Mouse (Mus musculus): ENCODE results near the gene Hnrnpu. TPM values are rescaled to one million over a fixed set of nuclear protein-coding genes. Genes with fewer than 3 reads are reported as not detected.
A peak's percentile ranks its signal among the peaks of the same experiment; 100 is the strongest.

Hnrnpu gene
- polyA plus RNA-seq, 1 experiment from 2014 or later, result 437 TPM

DNA sequence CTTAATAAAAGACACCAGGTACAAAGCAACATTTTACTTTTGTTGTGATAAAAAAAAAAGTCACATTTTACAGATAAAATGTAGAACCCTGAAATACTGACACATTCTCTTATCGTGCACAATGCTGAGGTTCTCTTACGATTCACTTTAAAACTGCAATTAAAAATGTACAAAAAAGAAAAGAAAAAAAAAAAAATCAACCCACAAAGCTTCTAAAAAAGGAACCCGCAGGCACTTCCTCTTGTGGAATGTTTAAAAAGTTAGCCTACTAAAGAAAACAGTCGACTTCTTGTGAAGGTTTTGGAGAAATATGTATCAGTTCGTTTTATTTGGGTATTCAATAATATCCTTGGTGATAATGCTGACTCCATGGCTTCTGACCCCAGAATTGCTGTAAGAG lies 8.6 kb downstream of the Hnrnpu start:
- Histone ChIP-seq H3K36me3 (ENCODE audit: inconsistent target) (peaks cover 62% of the 10 kb centered on the region), H3K79me2 (ENCODE audit: inconsistent target) (peaks cover 100% of the 10 kb centered on the region), H3K27ac (peak overlapping the region; percentile 25), H3K4me3 (ENCODE audit: inconsistent target) (no peak overlapping the region)
- WGBS (ENCODE audit: missing documents), result 0% methylated on average over 5 of the region's 5 CpGs

DNA sequence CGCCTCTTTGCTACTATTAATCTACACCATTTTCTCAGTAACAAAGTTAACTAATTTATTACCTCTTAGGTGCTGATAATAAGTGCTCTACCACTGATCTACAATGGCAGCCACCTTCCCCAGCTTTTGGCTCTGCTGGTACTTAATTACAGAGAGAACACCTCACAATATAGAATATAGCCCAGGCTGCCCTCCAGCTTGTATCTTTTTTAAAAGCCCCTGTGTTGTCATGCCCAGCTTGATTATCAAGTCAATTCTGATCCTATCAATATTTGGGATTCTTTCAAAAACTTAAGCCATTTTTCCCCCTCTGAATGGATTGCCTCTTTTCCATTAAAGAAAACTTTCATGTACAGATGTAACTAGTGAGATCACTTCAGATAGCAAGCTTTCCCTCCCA lies 10.6 kb downstream of the Hnrnpu start:
- WGBS (ENCODE audit: missing documents), result 89% methylated on average over 1 of the region's 1 CpGs
- peaks cover 100% of the 10 kb centered on the region for H3K79me2 ChIP-seq (ENCODE audit: inconsistent target)
- H3K4me3 ChIP-seq (ENCODE audit: inconsistent target), result no peak overlapping the region
- H3K27ac ChIP-seq, result no peak overlapping the region
- H3K36me3 ChIP-seq (ENCODE audit: inconsistent target), result peaks cover 74% of the 10 kb centered on the region

DNA sequence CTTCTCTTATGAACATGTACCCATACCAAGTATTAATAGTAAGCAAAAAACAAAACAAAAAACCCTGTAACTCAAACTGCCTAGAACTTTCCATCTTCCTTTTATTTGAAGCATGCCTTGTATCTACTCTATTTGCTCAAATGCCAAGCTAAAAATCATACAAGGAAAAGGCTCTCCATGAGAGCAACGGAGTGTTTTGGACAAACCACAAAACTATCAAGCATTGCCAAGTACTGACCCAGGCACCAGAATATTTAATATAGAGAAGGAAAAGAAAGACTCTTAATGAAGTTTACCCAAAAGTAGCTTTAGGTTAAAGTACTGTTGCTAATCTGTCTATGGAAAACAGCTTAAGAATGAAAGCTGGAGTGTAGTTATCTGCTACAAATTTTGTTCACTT lies 11.2 kb downstream of the Hnrnpu start:
- peaks cover 100% of the 10 kb centered on the region for H3K79me2 ChIP-seq (ENCODE audit: inconsistent target)
- peaks cover 70% of the 10 kb centered on the region for H3K36me3 ChIP-seq (ENCODE audit: inconsistent target)
- no peak overlapping the region for H3K27ac ChIP-seq
- 100% methylated on average over 1 of the region's 1 CpGs for WGBS (ENCODE audit: missing documents)
- H3K4me3 ChIP-seq (ENCODE audit: inconsistent target), result no peak overlapping the region

DNA sequence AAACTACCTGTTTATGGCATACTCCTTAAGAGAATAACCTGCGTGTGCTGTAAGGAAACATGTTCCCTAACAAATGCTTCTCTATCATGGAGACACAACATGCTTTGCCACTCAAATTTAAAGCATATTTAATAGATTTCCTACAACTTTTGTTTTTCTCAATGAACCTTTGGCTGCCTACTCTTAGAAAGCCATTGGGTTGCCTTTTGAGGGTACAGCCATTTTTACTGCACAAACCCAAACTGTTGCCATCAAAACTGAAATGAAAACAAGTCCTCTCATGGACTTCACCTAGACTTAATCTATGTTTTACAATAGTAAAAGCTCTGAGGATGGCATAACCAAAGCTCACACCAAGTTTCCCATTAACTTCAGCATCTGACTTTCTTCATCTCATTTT lies 13.0 kb downstream of the Hnrnpu start:
- Histone ChIP-seq H3K4me3 (ENCODE audit: inconsistent target) (no peak overlapping the region), H3K36me3 (ENCODE audit: inconsistent target) (peaks cover 54% of the 10 kb centered on the region), H3K27ac (no peak overlapping the region), H3K79me2 (ENCODE audit: inconsistent target) (peaks cover 99% of the 10 kb centered on the region)
- WGBS (ENCODE audit: missing documents), result 92% methylated on average over 1 of the region's 1 CpGs

DNA sequence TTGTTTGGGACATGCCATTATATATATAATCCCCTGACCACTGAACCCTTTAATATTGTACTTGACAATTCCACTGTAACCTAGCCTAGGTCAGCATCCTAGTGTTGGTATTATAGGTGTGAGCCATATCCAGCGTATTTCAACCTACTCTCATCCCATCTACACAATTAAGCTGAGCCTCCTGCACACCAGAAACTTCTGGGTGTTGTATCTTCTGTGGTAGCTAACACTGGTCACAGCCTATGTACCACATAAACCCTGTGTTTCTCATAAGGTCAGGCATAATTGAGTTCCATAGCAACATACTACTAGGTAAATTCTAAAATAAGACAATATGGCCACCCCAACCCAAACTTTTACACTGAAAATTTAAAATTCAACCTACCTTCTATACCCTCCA lies 14.4 kb downstream of the Hnrnpu start:
- 91% methylated on average over 1 of the region's 1 CpGs for WGBS (ENCODE audit: missing documents)
- Histone ChIP-seq H3K36me3 (ENCODE audit: inconsistent target) (peaks cover 48% of the 10 kb centered on the region), H3K27ac (no peak overlapping the region), H3K79me2 (ENCODE audit: inconsistent target) (peaks cover 86% of the 10 kb centered on the region), H3K4me3 (ENCODE audit: inconsistent target) (no peak overlapping the region)

DNA sequence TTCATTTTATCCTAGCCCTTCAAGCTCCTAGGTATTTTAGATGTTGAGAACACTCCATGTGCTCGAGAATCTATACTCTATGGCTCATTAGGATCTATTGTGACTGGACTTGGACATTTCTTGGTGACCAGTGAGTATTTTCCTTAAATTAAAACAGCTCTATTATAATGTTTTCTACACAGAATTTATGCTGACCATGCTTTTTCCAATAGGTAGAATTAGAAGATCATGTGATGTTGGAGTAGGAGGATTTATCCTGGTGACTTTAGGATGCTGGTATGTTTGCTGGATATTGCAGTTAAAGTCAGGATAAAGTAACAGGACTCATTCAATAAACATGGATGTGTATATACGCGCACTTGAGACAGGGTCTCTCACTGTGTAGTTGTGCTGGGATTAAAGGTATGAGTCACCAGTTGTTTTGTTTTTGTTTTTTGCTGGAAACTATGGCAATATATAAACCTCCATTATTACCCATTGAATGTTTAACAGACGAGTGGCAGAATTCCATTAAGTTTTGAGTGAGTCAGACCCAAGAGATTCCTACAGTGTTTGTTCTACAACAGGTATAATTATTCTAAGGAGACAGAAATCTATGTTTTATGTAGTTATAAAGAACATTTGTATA lies 15.8 kb downstream of the Hnrnpu start:
- peaks cover 72% of the 10 kb centered on the region for H3K79me2 ChIP-seq (ENCODE audit: inconsistent target)
- WGBS (ENCODE audit: missing documents), result 78% methylated on average over 4 of the region's 4 CpGs
- no peak overlapping the region for H3K4me3 ChIP-seq (ENCODE audit: inconsistent target)
- peaks cover 35% of the 10 kb centered on the region for H3K36me3 ChIP-seq (ENCODE audit: inconsistent target)
- H3K27ac ChIP-seq, result no peak overlapping the region

DNA sequence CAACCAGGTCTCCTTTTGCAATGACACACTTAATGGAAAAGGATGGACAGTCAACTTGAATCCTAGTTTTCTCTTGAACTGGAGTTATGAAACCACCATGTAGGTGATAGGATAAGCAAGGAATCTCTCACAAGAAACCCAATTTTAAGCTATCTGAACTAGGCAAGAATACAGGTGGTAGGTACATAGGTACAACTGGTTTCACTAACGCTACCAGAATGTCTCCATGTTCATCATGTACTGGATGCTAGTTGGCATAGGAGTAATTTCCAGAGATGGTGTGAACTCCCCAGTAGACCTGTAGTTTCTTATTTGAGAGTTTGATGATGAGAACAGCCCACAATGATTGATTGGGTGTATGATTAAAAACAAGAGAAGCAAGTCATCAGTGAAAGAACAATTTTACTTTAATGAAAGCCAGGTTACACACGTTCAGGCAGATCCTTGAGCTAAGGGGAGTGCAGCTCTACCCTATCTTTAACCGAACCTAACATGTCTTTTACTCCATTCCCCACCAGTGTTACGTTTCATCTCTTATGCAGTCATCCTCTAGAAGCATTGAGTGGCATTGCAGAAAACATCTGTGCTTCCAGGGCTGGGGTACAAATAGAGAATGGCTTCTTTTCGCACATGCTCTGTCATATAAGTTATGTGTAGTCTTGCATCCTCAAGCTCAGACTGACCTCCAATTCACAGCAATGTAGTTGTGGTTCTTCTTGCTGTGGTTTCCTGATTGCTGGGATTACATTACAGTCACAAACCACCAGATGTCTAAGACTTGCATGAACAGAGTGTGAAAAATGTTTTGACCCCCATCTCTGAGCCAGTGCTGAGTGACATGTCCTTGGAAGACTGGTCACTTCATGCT lies 16.6 kb downstream of the Hnrnpu start:
- Histone ChIP-seq H3K27ac (no peak overlapping the region), H3K36me3 (ENCODE audit: inconsistent target) (peaks cover 27% of the 10 kb centered on the region), H3K79me2 (ENCODE audit: inconsistent target) (peaks cover 63% of the 10 kb centered on the region), H3K4me3 (ENCODE audit: inconsistent target) (no peak overlapping the region; the same call in 1 of the 2 replicates)
- 42% methylated on average over 5 of the region's 5 CpGs for WGBS (ENCODE audit: missing documents)

DNA sequence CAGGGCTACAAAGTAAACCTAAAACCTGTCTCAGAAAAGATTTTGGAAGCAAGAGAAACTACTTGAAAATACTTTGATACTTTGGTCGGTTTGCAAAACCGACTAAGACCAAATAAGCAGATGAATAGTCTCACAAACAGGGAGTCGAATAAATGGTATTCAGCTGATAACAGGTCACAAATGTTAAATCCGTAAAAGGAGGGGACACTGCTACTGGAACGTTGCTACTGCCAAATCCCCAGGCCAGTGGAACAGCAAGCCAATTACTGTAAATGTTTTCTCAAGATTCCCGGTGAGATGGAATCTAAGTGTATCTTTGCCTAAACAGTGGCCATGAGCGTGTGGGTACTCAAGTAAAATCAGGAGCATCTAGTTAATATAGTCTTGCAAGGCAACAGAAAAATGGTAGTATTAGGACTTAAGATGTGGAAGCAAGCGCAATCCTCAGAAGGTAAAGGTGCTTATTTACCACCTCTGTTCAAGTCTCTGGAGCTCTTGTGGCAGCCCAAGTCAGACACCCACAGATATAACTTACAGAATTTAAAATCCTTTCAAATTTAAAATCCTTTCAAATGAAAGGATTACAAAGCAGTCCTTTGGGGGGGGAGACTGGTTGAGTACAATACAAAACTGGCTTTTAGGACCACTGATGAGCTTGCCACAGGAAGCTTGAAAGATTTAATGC lies 17.4 kb downstream of the Hnrnpu start:
- Histone ChIP-seq H3K4me3 (ENCODE audit: inconsistent target) (peak overlapping the region; percentile 69), H3K79me2 (ENCODE audit: inconsistent target) (peaks cover 55% of the 10 kb centered on the region), H3K27ac (peak overlapping the region; percentile 95), H3K36me3 (ENCODE audit: inconsistent target) (peaks cover 23% of the 10 kb centered on the region)
- WGBS (ENCODE audit: missing documents), result 23% methylated on average over 8 of the region's 8 CpGs

DNA sequence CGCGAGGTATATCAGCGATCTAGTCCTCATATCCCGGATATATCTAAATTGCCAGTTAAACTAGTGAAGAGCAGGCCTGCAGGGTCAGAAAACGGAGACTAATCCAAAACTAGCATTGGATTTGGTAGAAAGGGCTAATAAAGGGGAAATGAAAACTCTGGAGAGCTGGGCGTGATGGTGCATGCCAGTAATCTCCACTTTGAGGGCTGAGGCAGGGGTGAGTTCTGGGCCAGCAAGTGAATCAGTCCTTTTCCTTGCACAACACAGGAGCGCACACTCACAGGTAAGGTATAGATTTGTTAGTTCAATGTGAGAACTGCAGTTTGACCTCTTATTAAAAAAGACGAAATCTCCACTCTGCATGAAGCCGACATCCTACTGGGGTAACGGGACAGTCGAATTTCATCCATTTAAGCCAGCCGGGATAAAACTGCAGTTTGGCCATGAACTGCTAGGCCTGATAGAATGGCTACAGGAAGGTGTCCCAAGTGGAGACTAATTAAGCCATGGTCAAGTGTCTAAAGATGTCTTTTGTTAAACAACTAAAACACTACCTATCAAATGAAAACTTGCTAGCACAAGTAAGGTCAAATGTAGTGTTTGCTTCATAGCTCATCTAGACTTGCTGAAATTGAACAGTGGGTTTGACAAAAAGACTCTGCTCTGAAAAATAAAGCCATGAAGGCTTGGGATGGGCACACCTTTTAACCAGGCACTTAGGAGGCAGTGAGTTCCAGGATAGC lies 18.1 kb downstream of the Hnrnpu start:
- Histone ChIP-seq H3K79me2 (ENCODE audit: inconsistent target) (peaks cover 48% of the 10 kb centered on the region), H3K27ac (peak overlapping the region; percentile 95), H3K4me3 (ENCODE audit: inconsistent target) (peak overlapping the region; percentile 69), H3K36me3 (ENCODE audit: inconsistent target) (peaks cover 23% of the 10 kb centered on the region)
- under 1% methylated on average over 8 of the region's 12 CpGs for WGBS (ENCODE audit: missing documents)

DNA sequence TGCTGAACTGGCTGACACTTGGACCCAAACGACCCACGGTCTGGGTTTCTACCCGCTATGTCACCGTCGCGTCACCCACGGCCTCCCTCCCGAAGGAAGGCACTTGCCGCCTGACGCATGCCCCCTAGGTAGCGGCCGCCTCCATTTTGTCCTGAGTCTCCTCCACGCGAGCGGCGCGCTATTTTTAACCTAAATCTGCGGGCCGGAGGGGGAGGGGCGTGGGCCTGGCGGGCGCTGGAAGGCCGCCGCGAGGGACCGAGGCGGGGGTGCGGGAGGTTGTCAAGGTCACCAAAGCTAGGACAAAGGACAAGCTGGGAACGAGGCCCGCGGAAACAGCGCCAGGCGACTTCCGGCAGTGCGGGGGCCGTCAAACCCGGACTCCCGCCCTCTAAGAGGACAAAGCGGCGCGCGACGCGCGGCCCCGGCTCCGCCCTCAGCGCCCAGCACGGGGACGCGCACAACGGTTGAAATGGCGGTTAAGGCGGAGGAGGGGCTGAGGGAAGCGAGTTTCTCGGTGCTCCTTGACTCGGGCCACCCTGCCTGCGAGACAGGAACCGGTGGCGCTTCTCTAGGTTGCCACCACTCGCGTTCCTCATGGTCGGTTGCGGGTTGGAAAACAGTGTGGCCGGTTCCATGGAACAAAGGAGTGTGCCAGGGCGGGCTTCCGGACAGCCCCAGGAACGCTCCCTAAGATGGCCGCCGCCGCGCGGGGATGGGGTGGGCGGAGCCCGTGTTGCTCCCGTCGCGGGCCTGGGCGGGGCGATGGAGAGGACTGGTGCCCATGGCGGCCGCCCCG lies 19.0 kb downstream of the Hnrnpu start, which contains the start of gene Cox20:
Gene Cox20 (plus strand): TSS at position 742 of the 796 bp plus-strand sequence.
- H3K4me3 ChIP-seq (ENCODE audit: inconsistent target), result peak within 1 kb of the TSS; percentile 69
- WGBS (ENCODE audit: missing documents), result under 1% methylated on average over 83 of the region's 83 CpGs
- H3K27ac ChIP-seq, result peak within 1 kb of the TSS; percentile 95
- H3K79me2 ChIP-seq (ENCODE audit: inconsistent target), result peaks cover 40% of the 10 kb centered on the region
- peaks cover 18% of the 10 kb centered on the region for H3K36me3 ChIP-seq (ENCODE audit: inconsistent target)

DNA sequence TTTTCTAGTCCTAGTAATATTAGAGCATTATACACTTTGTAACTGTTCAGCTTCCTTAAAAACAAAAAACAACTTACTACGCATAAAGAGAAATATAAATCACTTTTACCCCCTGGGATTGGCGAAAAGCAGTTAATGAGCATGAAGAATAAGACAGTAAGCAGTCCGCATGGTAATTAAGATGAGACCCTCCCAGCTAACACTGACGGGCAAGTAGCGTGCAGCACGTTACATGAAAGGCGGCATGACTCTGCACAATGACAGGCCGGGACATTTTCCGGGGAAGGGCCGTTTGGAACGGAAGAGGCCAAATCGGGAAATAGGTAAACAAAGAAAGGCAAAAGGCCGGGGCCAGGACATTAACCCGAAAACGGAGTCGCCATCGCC lies 19.6 kb downstream of the Hnrnpu start:
- WGBS (ENCODE audit: missing documents), result under 1% methylated on average over 17 of the region's 17 CpGs
- Histone ChIP-seq H3K4me3 (ENCODE audit: inconsistent target) (peak overlapping the region; percentile 69), H3K27ac (peak overlapping the region; percentile 95), H3K79me2 (ENCODE audit: inconsistent target) (peaks cover 34% of the 10 kb centered on the region), H3K36me3 (ENCODE audit: inconsistent target) (peaks cover 12% of the 10 kb centered on the region; the same call in 1 of the 2 replicates)

DNA sequence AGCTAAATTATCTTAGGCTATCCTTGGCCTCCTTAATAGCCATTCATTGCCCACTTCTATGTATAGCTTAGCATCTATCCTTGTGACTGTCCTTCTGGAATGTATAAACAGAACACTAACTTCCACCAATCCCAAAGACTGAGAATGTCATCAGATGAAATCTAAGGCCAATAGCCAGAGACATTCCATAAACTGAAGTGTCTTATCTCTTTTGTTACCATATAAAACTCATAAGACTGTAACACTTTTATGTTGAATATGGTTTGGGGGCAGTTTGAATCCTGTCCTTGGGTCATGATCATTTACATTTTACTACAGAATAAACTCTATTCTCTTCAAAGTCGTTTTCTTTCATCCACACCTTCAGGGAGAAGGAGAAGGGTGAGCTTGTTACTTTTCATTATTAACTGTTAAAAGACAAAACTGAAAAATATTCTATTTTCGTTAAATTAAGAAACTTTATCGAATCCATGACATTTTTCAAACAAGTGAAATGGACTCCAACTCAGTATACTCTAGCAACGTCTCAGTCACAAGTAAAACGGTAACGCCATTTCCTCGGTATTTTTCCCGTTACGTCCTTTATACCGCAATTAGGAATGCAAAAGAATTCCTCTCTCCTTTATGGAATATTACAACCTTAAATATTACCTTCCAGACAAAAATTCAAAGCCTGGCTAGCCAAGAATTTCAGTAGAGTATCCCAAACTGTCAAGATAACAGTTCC lies 20.2 kb downstream of the Hnrnpu start:
- Histone ChIP-seq H3K4me3 (ENCODE audit: inconsistent target) (peak overlapping the region; percentile 69), H3K27ac (peak overlapping the region; percentile 95), H3K79me2 (ENCODE audit: inconsistent target) (peaks cover 28% of the 10 kb centered on the region), H3K36me3 (ENCODE audit: inconsistent target) (0 out of 2 replicates have a peak, but pooled peaks cover 7% of the 10 kb centered on the region)
- 20% methylated on average over 10 of the region's 10 CpGs for WGBS (ENCODE audit: missing documents)

DNA sequence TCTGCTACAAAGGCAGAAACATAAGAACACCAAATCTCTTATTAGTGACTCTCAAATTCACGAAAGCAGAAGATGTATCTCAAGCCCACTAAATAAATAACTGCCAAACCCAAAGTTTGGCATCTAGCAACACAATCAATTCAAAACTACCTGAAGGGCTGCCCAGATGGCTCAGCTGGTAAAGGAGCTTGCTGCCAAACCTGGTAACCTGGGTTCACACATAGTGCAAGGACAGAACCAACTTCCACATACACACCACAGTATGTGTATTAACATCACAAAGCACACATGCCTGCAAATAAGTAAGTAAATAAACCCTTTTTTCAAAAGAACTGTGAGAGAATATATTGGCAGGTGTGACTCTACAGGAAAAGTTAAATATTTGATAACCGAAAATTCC lies 23.4 kb downstream of the Hnrnpu start:
- no peak overlapping the region for H3K27ac ChIP-seq

More for the DNA sequence above, 23.4 kb downstream of the Hnrnpu start:
- Histone ChIP-seq H3K36me3 (ENCODE audit: inconsistent target) (no peaks in the 10 kb centered on the region), H3K79me2 (ENCODE audit: inconsistent target) (no peaks in the 10 kb centered on the region), H3K4me3 (ENCODE audit: inconsistent target) (no peak overlapping the region)
- 100% methylated on average over 2 of the region's 2 CpGs for WGBS (ENCODE audit: missing documents)

Measured in macrophage (primary cell).